Mouse (Mus musculus): Measurements from ENCODE around the gene Matn1. TPM values are rescaled to one million over a fixed set of nuclear protein-coding genes. Genes with fewer than 3 reads are reported as not detected.
A peak's percentile ranks its signal among the peaks of the same experiment; 100 is the strongest.

The Matn1 gene
- 153 and 161 TPM in 2 replicates for polyA plus RNA-seq (2015; fragmentation: Nextera tagmentation; extraction: Ambion mirVana)

GRCm38 (mm10) chr4:130944112-130944511 is at the start of gene Matn1:
Matn1 (plus strand) TSS chr4:130944385.
- 37% methylated on average over 6 of the region's 6 CpGs for WGBS
- Histone ChIP-seq H3K27me3 (peaks cover 6% of the 10 kb centered on the region; the same call in 1 of the 2 replicates), H3K4me2 (peak within 1 kb of the TSS; percentile 26), H3K4me1 (peaks cover 21% of the 10 kb centered on the region), H3K27ac (peak within 1 kb of the TSS; percentile 12; the same call in 1 of the 2 replicates), H3K9ac (no peak within 1 kb of the TSS), H3K36me3 (no peaks in the 10 kb centered on the region), H3K9me3 (no peaks in the 10 kb centered on the region), H3K4me3 (peak within 1 kb of the TSS; percentile 31)
- ATAC-seq (ENCODE audit: insufficient number of reproducible peaks, low FRiP score, low TSS enrichment, low read depth) = peak; percentile 60

- Histone ChIP-seq H3K4me3 (no peak overlapping the region), H3K4me2 (no peak overlapping the region), H3K9me3 (no peaks in the 10 kb centered on the region), H3K27ac (no peak overlapping the region), H3K4me1 (peaks cover 20% of the 10 kb centered on the region), H3K27me3 (no peaks in the 10 kb centered on the region), H3K9ac (no peak overlapping the region), H3K36me3 (no peaks in the 10 kb centered on the region)
- no peak for ATAC-seq (ENCODE audit: insufficient number of reproducible peaks, low FRiP score, low TSS enrichment, low read depth)
- 70% methylated on average over 6 of the region's 6 CpGs for WGBS
These were observed 48.5 kb upstream of the Matn1 start for GRCm38 (mm10) chr4:130895701-130896100.

- H3K4me2 ChIP-seq = no peak overlapping the region
- ATAC-seq (ENCODE audit: insufficient number of reproducible peaks, low FRiP score, low TSS enrichment, low read depth) = no peak
- H3K9ac ChIP-seq = no peak overlapping the region
- H3K27me3 ChIP-seq = no peaks in the 10 kb centered on the region
- H3K27ac ChIP-seq = no peak overlapping the region
- WGBS = 59% methylated on average over 2 of the region's 2 CpGs
- H3K36me3 ChIP-seq = no peaks in the 10 kb centered on the region
- peaks cover 24% of the 10 kb centered on the region for H3K4me1 ChIP-seq
- H3K4me3 ChIP-seq = no peak overlapping the region
- H3K9me3 ChIP-seq = no peaks in the 10 kb centered on the region
These were observed 47.8 kb upstream of the Matn1 start for GRCm38 (mm10) chr4:130896372-130896771.

- Histone ChIP-seq H3K4me1 (peaks cover 21% of the 10 kb centered on the region; the same call in 1 of the 2 replicates), H3K27me3 (no peaks in the 10 kb centered on the region), H3K4me2 (no peak overlapping the region), H3K9ac (no peak overlapping the region), H3K4me3 (no peak overlapping the region), H3K27ac (peak overlapping the region; percentile 60; the same call in 1 of the 2 replicates), H3K9me3 (no peaks in the 10 kb centered on the region), H3K36me3 (no peaks in the 10 kb centered on the region)
- no peak for ATAC-seq (ENCODE audit: insufficient number of reproducible peaks, low FRiP score, low TSS enrichment, low read depth)
- 58% methylated on average over 3 of the region's 3 CpGs for WGBS
These were observed 44.8 kb upstream of the Matn1 start for GRCm38 (mm10) chr4:130899383-130899781.

GRCm38 (mm10) chr4:130899782-130900427 is 44.3 kb upstream of the Matn1 start:
- Histone ChIP-seq H3K4me3 (no peak overlapping the region), H3K27ac (peak overlapping the region; percentile 60; the same call in 1 of the 2 replicates), H3K4me2 (no peak overlapping the region), H3K9me3 (no peaks in the 10 kb centered on the region), H3K27me3 (no peaks in the 10 kb centered on the region), H3K9ac (no peak overlapping the region), H3K36me3 (no peaks in the 10 kb centered on the region), H3K4me1 (peaks cover 26% of the 10 kb centered on the region; the same call in 1 of the 2 replicates)
- WGBS = 59% methylated on average over 6 of the region's 6 CpGs
- ATAC-seq (ENCODE audit: insufficient number of reproducible peaks, low FRiP score, low TSS enrichment, low read depth) = no peak

GRCm38 (mm10) chr4:130900746-130901145 is 43.4 kb upstream of the Matn1 start:
- Histone ChIP-seq H3K27ac (no peak overlapping the region), H3K36me3 (no peaks in the 10 kb centered on the region), H3K9ac (no peak overlapping the region), H3K4me1 (peaks cover 33% of the 10 kb centered on the region), H3K9me3 (no peaks in the 10 kb centered on the region), H3K4me3 (no peak overlapping the region), H3K4me2 (no peak overlapping the region), H3K27me3 (no peaks in the 10 kb centered on the region)
- no peak for ATAC-seq (ENCODE audit: insufficient number of reproducible peaks, low FRiP score, low TSS enrichment, low read depth)
- WGBS = 39% methylated on average over 7 of the region's 7 CpGs

- Histone ChIP-seq H3K9me3 (no peaks in the 10 kb centered on the region), H3K4me1 (peaks cover 48% of the 10 kb centered on the region), H3K4me2 (no peak overlapping the region), H3K36me3 (no peaks in the 10 kb centered on the region), H3K4me3 (no peak overlapping the region), H3K27me3 (no peaks in the 10 kb centered on the region), H3K9ac (no peak overlapping the region), H3K27ac (no peak overlapping the region)
- ATAC-seq (ENCODE audit: insufficient number of reproducible peaks, low FRiP score, low TSS enrichment, low read depth) = no peak
- 57% methylated on average over 8 of the region's 8 CpGs for WGBS
These were observed 41.9 kb upstream of the Matn1 start for GRCm38 (mm10) chr4:130902289-130902781.

- Histone ChIP-seq H3K4me3 (no peak overlapping the region), H3K27ac (no peak overlapping the region), H3K4me1 (peaks cover 49% of the 10 kb centered on the region), H3K9ac (no peak overlapping the region), H3K9me3 (no peaks in the 10 kb centered on the region), H3K27me3 (no peaks in the 10 kb centered on the region), H3K4me2 (no peak overlapping the region), H3K36me3 (no peaks in the 10 kb centered on the region)
- WGBS = 77% methylated on average over 7 of the region's 7 CpGs
- ATAC-seq (ENCODE audit: insufficient number of reproducible peaks, low FRiP score, low TSS enrichment, low read depth) = no peak
These were observed 39.2 kb upstream of the Matn1 start for GRCm38 (mm10) chr4:130905025-130905424.

- ATAC-seq (ENCODE audit: insufficient number of reproducible peaks, low FRiP score, low TSS enrichment, low read depth) = no peak
- Histone ChIP-seq H3K27ac (peak overlapping the region; percentile 75), H3K4me1 (peaks cover 48% of the 10 kb centered on the region), H3K36me3 (no peaks in the 10 kb centered on the region), H3K4me2 (0 out of 2 replicates have a peak overlapping the region, but pooled peaks have one; percentile 5), H3K9me3 (no peaks in the 10 kb centered on the region), H3K9ac (no peak overlapping the region), H3K27me3 (no peaks in the 10 kb centered on the region), H3K4me3 (no peak overlapping the region)
- 52% methylated on average over 6 of the region's 6 CpGs for WGBS
These were observed 38.3 kb upstream of the Matn1 start for GRCm38 (mm10) chr4:130905882-130906281.

GRCm38 (mm10) chr4:130906296-130906695 is 37.9 kb upstream of the Matn1 start:
- Histone ChIP-seq H3K27me3 (no peaks in the 10 kb centered on the region), H3K36me3 (no peaks in the 10 kb centered on the region), H3K27ac (peak overlapping the region; percentile 75), H3K4me3 (no peak overlapping the region), H3K4me1 (peaks cover 46% of the 10 kb centered on the region), H3K4me2 (0 out of 2 replicates have a peak overlapping the region, but pooled peaks have one; percentile 5), H3K9ac (no peak overlapping the region), H3K9me3 (no peaks in the 10 kb centered on the region)
- WGBS = 22% methylated on average over 8 of the region's 8 CpGs
- ATAC-seq (ENCODE audit: insufficient number of reproducible peaks, low FRiP score, low TSS enrichment, low read depth) = peak; percentile 71

- no peaks in the 10 kb centered on the region for H3K36me3 ChIP-seq
- no peaks in the 10 kb centered on the region for H3K9me3 ChIP-seq
- WGBS = 66% methylated on average over 19 of the region's 19 CpGs
- H3K4me1 ChIP-seq = peaks cover 46% of the 10 kb centered on the region
- H3K9ac ChIP-seq = no peak overlapping the region
- no peak overlapping the region for H3K4me2 ChIP-seq
- H3K27ac ChIP-seq = peak overlapping the region; percentile 44
- no peak for ATAC-seq (ENCODE audit: insufficient number of reproducible peaks, low FRiP score, low TSS enrichment, low read depth)
- H3K27me3 ChIP-seq = no peaks in the 10 kb centered on the region
- H3K4me3 ChIP-seq = no peak overlapping the region
These were observed 36.8 kb upstream of the Matn1 start for GRCm38 (mm10) chr4:130907200-130908069.

- no peaks in the 10 kb centered on the region for H3K36me3 ChIP-seq
- H3K4me2 ChIP-seq = no peak overlapping the region
- no peaks in the 10 kb centered on the region for H3K27me3 ChIP-seq
- no peak overlapping the region for H3K27ac ChIP-seq
- H3K9me3 ChIP-seq = no peaks in the 10 kb centered on the region
- ATAC-seq (ENCODE audit: insufficient number of reproducible peaks, low FRiP score, low TSS enrichment, low read depth) = no peak
- peaks cover 46% of the 10 kb centered on the region for H3K4me1 ChIP-seq
- no peak overlapping the region for H3K9ac ChIP-seq
- whole genome bisulfite sequencing = 89% methylated on average over 10 of the region's 10 CpGs
- no peak overlapping the region for H3K4me3 ChIP-seq
These were observed 36.1 kb upstream of the Matn1 start for GRCm38 (mm10) chr4:130908133-130908532.

Data from limb, embryonic 15.5 days (tissue).